Mouse (Mus musculus): ENCODE measurements around the gene Agap1.

GRCm38 (mm10) chr1:89496204-89496603, 41.6 kb downstream of the Agap1 start:
- TF ChIP-seq POLR2A (IDR thresholded peaks at IDR 0.05; ENCODE audit: borderline replicate concordance, extremely low read depth, insufficient read depth, insufficient read length, poor library complexity, severe bottlenecking) (no peak), CTCF (IDR thresholded peaks at IDR 0.05; ENCODE audit: borderline replicate concordance, extremely low read depth, insufficient read depth, insufficient read length) (no peak)

All from brain, embryonic 14.5 days (tissue).